Mouse (Mus musculus) thymus, adult 2 months (tissue): Measurements from ENCODE around the gene Wee2.

Experiments
- CTCF ChIP-seq: fragments of 200-500 bp; IDR thresholded peaks from 2 replicates; pipeline ENCODE4 v1.5.1; 2012; ENCODE audit warnings: mild to moderate bottlenecking, control low read depth, low read length, moderate library complexity, borderline replicate concordance; ENCODE audit not compliant: control insufficient read depth, poor library complexity, insufficient read depth; ENCODE audit errors: extremely low read depth
- POLR2A ChIP-seq: fragments of 200-500 bp; IDR thresholded peaks from 2 replicates; pipeline ENCODE4 v1.6.1; 2012; ENCODE audit warnings: mild to moderate bottlenecking, low read length, control low read depth, moderate library complexity; ENCODE audit not compliant: control insufficient read depth, poor library complexity, insufficient read depth; ENCODE audit errors: extremely low read depth

DNA sequence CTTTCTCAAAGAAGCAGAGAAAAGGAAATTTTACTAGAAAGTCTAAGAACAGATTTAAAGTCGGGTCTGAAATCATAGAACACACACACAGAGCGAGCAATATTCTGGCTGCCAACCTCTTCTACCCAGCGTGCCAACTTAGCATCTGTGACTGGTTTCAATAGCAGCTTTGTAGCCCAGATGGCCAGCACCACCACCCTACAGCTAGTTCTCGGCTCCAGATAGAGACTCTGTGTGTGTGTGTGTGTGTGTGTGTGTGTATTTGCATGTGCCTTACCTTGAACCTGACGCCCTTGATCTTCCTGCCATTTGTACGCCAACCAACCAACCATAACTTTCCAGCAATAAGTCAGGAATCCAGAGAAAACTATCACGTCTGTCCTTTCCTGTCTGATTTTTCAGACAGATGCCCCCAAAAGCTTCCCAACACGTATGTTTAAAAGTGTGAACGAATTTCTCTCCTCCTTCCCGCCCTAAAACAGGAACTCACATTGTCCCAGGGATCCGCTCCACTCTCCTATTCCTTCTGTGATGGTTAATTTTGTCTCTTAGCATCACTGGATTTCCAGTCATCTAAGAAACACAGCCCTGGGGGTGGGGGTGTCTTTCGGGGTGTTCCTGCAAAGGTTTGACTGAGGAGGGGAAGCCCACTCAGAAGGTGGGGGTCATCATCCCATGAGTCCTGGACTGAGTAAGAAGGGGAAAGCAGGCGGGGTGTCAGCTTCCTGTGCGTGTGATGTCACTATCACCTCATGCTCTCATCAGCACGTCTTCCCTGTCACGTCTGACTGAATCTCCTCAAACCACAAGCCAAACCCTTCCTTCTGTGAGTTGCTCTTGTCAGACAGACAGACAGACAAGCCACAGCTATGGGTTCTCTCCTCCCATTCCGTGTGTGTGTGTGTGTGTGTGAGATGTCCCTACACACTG lies 6.3 kb upstream of the Wee2 start:
- TF ChIP-seq POLR2A (no peak), CTCF (no peak)
